Mouse (Mus musculus): ENCODE measurements around the gene Hdac7.
A peak's percentile ranks its signal among the peaks of the same experiment; 100 is the strongest.

Hdac7 gene

DNA sequence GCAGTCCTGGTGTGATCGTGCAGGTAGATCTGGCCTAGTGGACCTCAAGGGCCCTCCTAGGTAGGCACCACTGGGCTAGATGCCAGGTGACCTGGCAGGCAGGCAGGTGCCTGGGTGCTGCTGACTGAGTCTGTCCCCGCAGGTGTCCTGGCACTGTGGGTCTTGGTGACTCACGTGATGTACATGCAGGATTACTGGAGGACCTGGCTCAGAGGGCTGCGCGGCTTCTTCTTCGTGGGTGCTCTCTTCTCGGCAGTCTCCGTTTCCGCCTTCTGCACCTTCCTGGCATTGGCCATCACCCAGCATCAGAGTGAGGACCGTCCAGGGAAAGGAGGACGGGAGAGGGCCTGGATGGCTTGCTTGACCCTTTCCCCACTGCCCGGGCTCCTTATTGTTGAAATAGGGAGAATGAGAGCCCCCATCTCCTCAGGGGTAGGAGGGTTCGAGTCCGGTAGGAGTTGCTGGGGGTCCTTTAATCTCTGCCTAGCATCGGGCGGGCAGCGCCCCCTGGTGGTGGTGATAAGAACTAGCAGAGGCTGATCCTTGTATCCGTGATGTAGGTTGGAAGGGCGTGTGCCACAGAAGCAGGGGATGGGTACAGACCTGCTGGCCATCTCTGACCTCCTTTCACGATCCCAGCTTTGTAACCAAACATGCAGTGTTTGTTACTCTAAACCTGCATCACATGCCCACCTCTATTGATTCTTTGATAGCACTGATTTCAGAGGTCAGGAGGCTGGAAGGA is 54.4 kb downstream of the Hdac7 start:
- DNase-seq (ENCODE audit: low spot score in 2 of 2) = peak in 1 of 2 experiments; percentile 70

DNA sequence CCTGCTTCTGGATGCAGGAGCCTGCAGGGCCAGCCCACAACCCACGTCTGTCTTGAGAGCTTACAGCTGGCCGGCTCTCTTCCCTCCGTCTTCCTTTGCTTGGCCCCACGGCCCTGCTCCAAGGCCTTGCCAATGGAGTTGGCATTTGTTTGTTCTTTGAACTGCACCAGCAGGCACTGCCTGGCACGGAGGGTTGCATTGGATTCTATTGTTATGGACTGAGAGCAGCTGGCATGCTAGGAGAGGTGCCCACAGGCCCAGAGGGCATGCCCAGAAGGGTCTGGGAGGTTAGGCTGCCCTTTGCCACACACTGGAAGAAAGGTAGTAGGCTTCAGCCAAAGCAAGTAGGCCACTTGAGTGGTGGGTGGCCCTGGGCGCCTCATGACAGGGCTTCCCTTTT is 55.5 kb downstream of the Hdac7 start:
- peak in 1 of 2 experiments; percentile 65 for DNase-seq (ENCODE audit: low spot score in 2 of 2)

DNA sequence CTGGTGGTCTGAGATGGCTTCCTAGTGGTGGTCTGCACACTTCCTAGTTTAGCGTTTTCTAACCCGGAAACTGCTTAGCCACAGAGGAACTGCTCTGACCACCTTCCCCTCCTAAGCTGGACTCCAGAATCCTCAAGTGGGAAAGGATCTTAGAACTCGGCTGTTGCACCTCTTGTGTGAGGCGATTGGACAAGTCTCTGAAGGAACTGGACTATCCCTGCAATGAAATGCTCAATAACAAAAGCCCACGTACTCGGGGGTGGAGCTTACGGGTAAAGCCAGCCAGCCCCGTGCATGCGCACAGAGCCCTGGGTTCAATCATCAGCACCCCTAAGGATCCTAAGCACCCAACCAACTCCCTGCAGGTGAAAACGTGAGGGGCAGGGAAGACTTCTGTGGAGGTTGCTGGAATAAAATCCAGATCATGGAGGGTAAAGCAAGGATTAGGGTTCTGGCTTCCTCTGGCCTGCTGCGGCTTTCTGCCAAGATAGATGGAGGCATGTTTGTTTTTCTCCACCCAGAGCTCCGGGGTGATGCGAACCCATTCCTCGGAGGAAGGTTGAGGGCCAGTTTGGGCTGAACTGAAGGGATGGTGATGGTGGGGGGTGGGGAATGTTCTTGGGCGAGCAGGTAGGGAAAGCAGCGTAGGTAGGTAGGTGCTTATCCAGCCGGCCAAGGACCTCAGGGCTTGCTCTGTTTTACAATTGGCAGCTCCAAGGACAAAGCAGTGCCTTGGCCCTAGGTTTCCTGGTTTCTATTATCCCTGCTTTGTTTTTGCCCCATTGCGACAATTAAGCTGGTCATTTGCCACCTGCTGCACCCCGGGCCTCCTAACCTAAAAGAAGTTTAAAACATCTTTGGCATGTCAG is 56.3 kb downstream of the Hdac7 start:
- no peak for DNase-seq (ENCODE audit: low spot score in 2 of 2)

DNA sequence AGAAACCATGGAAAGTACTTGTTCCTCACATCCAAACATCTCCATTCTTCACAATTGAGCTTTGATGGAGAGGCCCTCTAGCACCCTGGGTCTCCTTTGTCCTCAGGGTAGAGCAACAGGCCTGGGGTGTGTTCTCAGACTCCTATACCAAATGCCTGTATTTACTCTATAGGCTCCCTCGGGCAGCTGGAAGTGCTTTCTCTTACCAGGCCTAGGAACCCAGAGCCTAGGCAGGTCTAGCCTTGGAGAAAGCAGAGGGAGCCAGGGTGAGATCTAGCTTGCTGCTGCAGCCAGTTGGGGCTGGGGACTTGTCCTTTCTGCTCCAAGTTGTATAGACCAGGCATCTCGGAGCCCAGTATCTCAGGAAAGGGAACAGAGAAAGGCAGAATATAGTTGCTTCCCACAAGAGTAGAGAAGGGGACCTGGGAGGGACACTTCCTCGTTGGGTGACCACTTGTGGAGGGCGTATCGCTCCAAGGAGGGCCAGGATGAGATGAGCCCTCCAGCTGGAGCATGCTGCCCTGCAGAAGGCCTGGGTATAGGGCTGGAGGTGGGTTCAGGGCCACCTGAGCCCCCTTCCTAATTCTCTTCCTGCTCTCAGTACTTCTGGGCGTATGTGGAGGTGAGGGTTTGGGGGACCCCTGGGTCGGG is 57.0 kb downstream of the Hdac7 start:
- no peak for DNase-seq (ENCODE audit: low spot score in 2 of 2)

DNA sequence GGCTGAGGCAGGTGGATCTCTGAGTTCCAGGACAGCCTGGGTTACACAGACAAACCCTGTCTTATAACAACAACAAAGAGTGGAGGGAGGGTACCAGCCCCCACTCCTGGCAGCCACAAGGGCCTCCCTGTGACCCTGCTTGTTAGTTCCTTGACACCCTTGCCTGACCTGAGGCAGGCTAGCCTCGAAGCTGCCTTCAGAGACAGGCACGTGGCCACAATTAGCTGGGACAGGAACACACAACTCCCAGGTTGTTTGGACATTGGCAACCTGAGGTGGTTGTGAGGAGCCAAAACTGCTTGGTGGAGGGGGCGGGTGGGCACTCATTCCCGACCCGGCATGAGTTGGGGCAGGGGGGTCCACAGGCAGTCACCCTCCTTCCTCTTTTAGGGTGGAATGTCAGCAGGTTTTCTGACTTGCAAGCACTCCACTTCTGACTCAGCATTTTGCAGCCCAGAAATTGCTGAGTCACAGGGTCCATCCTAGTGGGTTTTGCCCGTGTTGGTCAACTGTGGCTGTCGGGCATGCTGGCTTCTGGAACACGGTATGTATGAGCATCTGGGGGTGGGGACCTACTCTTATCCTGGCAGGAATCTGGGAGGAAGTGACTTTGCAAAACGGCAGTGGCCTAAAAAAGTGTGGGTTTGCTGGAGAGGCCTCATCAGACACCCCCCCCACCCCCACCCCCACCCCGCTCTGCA is 57.7 kb downstream of the Hdac7 start:
- no peak for DNase-seq (ENCODE audit: low spot score in 2 of 2)

DNA sequence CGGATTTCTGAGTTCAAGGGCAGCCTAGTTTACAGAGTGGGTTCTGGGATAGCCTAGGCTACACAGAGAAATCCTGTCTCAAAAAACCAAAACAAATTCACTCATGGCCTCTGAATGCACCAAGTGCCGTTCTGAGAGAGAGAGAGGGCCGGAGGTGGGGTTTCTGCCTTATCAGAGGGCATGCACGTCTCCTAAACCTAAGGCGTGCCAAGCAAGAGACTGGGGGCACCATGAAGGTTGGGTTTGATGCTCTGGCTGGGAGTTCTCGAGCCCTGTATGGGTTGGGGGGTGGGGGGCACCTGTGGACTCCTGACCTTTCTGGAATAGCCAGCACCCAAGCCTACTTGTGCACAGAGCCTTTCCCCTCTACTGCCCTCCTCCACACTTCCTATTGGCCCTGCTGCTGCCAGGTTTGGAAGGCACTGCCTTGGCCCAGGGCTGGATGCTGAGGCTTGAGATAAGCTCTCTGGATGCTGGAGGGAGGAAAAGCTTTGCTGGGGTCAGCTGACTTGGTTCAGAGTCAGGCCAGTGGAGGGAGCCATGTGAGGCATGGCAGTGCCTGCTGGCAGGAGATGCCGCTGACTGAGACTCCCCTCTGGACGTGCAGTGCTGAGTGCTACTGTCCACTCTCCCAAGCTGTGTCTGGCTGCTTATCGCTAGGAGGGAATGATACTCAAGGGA is 58.4 kb downstream of the Hdac7 start:
- no peak for DNase-seq (ENCODE audit: low spot score in 2 of 2)

DNA sequence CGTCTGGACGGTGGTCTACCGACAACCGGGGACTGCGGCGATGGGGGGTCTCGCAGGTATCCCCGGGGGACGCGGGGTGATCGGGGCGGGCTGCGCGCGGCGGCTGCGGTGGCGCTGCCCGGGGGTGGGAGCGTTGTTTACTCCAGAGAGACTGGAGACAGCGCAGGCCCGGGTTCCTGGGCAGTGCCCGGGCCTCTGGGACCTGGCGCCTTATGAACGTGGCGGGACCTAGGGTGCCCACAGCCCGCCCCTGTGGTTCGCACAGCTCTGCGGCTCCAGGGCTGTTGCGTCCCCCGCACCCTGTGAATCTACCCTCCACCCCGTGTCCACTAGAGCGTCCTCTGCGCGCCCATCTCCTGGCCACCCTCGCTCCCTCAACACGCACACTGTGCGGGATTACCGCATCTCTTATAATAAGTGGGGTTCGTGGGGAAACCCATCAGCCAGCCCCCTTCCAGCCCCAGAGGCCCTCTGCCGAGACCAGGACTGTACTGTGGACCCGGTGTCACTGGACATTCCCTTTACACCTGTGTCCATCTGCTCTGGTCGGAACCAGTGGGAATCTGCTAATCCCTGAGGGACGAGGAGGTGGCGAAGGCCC is 59.6 kb downstream of the Hdac7 start:
- DNase-seq (ENCODE audit: low spot score in 2 of 2) = no peak

DNA sequence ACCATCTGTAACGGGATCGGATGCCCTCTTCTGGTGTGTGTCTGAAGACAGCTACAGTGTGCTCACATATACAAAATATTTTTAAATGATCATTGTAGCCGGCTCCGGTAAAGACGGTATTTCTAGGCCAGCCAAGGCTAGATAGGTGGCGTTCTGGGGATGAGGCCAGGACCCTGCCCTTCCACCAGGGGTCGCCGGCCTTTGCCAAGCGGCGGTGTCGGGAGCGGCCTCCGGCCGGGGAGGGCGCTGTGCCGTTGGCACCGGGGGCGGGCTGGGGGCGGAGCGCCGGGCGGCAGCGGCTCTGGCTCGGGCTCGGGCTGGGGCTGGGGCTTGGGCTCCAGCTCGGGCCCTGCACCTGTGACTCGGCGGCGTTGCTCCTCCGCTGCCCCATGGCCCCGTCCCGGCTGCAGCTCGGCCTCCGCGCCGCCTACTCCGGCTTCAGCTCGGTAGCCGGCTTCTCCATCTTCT is 60.2 kb downstream of the Hdac7 start:
- DNase-seq (ENCODE audit: low spot score in 2 of 2) = peak; percentile 90 to 94

DNA sequence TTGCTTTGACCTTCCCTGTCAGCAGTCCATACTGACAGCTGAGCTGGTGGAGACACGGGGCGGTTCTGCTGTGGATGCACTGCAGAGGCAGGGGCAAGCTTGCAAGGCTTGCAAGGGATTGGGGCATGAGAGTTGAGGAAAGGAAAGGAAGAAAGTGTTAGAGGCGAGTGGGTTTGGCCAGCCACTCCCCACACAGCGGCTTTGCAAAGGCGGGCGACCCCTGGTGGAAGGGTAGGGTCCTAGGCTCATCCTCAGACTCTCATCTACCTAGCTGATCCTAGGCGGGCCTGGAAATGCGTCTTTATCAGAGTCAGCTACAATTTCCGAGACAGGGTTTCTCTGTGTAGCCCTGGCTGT is 61.6 kb downstream of the Hdac7 start:
- peak in 1 of 2 experiments; percentile 68 for DNase-seq (ENCODE audit: low spot score in 2 of 2)

DNA sequence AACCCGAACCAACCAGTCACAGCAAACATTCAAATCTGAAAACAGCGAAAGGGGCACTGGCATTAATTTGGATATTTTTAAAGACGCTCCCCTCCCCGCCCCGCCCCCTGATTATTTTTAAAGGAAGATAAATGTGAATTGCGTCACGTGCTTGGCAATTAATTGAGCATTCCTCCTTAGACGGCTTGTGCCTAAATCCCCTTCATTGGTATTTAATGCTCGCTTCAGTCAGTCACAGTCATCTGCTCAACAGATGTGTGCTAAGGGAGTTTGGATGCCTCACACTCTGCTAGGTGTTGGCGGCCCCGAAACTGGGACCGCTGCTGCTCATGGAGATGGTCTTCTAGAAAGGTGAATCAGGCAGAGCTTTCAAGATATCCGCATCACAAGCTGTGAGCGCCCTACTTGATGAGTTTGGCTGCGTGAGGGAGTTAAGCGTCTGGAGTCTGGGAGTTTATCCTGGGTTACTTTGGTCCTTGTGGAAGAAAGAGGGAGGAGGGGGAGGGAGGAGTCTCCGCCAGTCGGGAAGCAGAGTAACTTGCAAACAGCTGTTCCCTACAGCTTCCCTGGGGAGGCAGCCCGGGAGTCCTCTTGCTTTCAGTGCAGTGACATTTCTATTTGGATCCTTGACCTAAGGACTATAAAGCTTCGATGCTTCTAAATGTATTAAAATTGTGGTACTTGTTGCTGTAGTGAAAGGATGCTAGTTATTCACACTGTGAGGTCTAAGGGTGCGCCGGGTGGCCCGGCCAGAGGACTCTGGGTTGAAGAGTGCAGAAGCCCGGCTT is 62.1 kb downstream of the Hdac7 start:
- DNase-seq (ENCODE audit: low spot score in 2 of 2) = no peak

DNA sequence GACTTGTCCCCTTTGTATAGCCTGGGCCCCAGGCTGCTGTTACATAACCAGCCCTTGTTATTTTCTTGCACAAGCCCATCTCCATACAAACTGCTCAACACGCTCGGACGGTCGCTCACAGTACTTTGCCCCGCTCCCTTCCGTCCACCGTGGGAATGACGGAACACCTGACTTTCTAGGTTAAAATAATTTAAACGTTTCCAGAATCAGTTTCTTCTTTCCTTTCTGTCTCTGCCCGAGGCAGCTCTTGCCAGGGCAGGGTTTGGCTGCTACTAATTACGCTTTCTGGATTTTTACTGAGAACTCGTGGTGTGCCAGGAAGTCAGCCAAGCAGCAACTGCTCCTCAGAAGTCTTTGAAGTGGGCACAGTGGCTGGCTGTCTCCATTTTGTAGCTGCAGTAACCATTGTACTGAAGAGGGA is 63.7 kb downstream of the Hdac7 start:
- no peak for DNase-seq (ENCODE audit: low spot score in 2 of 2)

DNA sequence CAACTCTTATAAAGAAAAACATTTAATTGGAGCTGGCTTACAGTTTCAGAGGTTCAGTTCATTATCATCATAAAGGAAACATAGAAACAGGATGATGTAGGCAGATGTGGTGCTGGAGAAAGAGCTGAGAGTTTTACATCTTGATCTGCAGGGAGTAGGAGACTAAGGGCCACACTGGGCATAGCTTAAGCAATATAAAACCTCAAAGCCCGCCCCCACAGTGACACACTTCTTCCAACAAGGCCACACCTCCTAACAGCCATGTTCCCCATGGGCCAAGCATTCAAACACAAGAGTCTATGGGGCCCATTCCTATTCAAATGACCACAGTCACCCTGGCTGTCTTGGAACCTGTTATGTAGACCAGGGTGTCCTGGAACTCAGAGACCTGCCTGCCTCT is 64.7 kb downstream of the Hdac7 start:
- no peak for DNase-seq (ENCODE audit: low spot score in 2 of 2)

DNA sequence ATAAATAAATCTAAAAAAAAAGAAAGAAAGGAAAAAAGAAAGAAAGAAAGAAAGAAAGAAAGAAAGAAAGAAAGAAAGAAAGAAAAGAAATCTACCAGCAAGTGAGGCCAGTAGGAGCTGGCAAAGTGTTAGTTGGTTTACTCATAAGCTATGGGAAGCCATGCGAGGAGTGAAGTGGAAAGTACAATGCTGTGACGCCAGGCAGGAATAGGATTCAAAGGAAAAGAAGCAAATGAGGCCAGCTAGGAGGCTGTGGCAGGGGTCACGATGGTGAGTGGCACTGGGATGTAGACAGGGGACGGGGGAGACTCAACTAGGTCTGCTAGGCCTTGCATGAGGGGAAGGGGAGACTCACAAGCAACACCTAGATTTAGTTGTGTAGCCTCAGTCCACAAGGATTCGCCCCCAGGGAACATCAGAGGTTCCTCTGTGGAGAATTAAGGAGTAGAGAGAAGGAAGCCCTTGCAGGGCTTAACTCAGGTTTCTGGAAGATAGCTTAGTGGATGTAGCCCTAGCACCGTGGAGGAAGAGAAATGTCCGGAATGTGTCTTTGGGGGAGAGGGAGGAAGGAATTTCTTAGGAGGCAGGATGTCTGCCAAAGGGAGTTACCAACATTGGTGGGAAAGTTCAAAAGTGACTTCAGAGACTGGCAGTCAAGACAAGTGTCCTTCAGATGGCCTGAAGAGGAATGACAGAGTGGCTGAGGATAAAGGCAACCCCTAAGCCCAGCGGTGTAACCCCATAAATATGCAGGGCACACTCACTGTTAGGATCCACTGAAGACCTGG is 65.8 kb downstream of the Hdac7 start, which contains the start of gene Slc48a1:
Gene Slc48a1 (plus strand): TSS at position 210 of the 788 bp plus-strand sequence.
- DNase-seq (ENCODE audit: low spot score in 2 of 2) = no peak

DNA sequence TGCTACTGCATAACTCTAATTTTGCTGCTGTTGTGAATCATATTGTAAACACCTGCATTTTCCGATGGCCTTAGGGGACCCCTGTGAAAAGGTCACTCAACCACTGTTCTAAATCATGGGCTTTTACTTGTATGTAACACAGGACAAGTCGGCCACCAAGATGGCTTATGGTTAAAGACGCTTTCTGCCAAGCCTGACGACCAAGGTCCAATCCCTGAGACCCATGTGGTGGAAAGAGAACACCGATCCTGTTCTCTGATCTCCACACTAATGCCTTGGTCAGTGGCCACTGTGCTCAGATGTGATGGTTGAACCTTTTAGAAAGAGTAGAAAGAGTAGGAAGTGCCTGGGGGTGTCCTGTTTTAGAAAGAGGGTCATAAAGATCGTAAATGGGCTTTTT is 67.4 kb downstream of the Hdac7 start:
- DNase-seq (ENCODE audit: low spot score in 2 of 2) = no peak

DNA sequence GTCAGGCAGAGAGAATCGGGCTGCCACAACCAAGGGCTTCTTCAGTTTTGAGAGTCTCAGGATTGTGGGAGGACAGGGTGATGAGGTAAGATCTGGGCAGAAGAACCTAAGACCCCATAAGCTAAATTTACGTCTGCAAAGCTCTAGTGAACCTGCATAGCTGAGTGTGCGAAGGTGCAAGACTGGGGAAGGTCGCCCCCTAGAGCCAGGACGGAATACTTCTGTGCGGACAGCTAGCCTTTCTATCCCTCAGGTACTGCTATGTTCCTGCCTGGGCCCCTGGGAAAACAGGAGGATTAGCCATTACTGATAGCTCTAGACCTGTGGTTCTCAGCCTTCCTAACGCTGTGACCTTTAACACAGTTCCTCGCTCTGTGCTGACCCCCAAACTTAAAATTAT is 67.8 kb downstream of the Hdac7 start:
- peak in 1 of 2 experiments; percentile 78 for DNase-seq (ENCODE audit: low spot score in 2 of 2)

DNA sequence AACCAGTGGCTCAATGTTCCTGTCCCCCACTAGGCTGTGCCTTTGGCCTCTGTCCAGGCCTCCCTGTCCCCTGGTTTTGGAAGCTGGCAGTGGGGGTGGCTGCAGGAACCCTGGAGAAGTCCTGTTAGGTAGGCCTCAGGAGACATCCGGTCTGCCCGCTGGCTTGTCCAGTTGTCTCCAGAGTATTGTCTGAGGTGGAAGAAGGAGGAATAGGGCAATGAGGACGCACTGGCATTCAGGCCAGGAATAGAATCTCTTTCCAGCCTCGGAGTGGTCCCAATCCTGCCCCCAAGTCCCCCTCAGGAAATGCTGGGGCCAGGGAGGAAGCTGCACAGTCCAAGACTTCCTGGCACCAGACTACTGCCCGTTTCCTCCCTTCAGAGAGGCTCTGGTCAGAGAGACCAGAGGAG is 70.3 kb downstream of the Hdac7 start:
- DNase-seq (ENCODE audit: low spot score in 2 of 2) = no peak

DNA sequence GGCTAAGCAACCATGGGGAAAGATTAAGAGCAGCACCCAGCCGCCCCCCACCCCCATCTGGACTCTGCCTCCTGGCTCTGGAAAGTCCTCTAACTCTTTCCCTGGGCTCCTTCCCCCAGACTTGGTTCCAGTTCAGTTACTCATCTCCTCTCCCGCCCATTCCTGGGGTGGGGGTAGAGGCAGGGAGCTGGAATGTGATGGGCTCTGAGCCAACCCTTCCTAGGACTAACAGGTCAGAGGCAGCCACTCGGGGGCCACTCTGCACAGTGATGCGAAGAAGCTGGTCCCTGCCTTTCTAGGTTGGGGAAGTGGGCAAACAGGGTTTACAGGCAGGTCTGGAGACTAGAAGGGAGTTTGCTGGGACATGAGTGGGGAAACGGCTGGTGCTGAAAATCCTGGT is 71.2 kb downstream of the Hdac7 start:
- no peak for DNase-seq (ENCODE audit: low spot score in 2 of 2)

DNA sequence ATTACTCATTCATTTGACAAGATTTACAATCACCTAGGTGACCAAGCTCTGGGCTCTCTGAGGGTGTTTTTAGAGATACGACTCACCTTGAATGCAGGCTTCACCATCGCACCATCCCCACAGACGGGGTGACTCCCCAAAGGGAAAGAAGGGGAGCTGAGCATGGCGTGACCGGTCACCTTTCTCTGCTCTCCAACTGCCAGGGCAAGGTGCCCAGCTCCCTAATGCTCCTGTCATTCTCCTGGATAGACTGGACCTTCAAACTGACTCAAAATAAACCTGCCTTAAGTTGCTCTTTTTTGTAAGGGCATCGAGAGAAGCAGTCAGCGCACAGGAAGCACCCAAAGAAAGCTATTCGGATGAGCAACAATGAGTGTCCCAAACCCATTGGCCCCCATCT is 74.0 kb downstream of the Hdac7 start:
- no peak for DNase-seq (ENCODE audit: low spot score in 2 of 2)

DNA sequence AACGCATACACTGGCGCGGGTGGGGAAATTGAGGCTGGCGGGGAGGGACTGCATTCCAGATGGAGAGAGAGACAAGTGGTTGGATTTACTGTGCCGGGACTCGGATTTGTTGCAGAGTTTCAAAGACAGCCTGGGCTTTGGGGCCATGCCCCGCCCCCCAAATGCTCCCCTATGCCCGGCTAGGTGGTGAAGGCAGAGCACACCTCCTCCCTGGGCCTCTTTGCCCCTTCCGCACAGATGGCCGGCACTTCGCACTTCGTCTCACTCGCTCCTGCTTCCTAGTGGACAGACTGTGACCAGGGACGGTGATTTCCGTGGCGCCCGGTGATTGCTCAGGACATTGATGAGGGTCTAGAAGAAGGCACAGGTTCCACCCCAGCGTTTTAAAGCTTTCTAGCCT is 76.1 kb downstream of the Hdac7 start:
- DNase-seq (ENCODE audit: low spot score in 2 of 2) = peak in 1 of 2 experiments; percentile 45
